ENCODE assay signal across 8 mouse cellular contexts in genomic region chr4:133337833-133338520, GRCm38 (mm10). TPM values are rescaled to one million over a fixed set of nuclear protein-coding genes. Genes with fewer than 3 reads are reported as not detected.
DNase-seq lines count a peak whose midpoint lies in the region; ATAC-seq and TF ChIP-seq lines count a peak whose summit lies in the region.

No protein-coding gene starts in this region.

- peak overlapping the region; percentile 63 for H3K4me3 ChIP-seq in cerebellum, adult 2 months (replicated peaks; ENCODE audit: insufficient read depth, low read depth, low read length)
- H3K4me3 ChIP-seq in limb, embryonic 11.5 days (ENCODE audit: low read depth, low read length): peak overlapping the region; percentile 85

- no peak for ATAC-seq in limb, embryonic 11.5 days (ENCODE audit: insufficient number of reproducible peaks, low FRiP score, low TSS enrichment, low read depth)

- intact Hi-C loops in left cerebral cortex, postnatal 4 days (cut with DNase I): no loop called here

- peak overlapping the region; percentile 66 for H3K4me2 ChIP-seq in limb, embryonic 11.5 days (ENCODE audit: low read depth, severe bottlenecking)

- no peak for TF ChIP-seq CTCF in cerebellum, adult 2 months (IDR thresholded peaks at IDR 0.05; ENCODE audit: borderline replicate concordance, insufficient read depth, low read depth, low read length)

- no peak for TF ChIP-seq POLR2A in cerebellum, adult 2 months (IDR thresholded peaks at IDR 0.05; ENCODE audit: borderline replicate concordance, insufficient read depth, low read length)

- WGBS in cerebellum, adult 2 months: 7% methylated on average over 14 of the region's 14 CpGs
- 16% methylated on average over 14 of the region's 14 CpGs for WGBS in limb, embryonic 11.5 days

- no peak for DNase-seq in cerebellum, adult 2 months
- DNase-seq in cerebellum, postnatal 10 days: no peak
- peak; percentile 17 for DNase-seq in thymus, postnatal 0 days (ENCODE audit: low spot score)
- DNase-seq in thymus, postnatal 10 days (ENCODE audit: low spot score in 2 of 2): no peak
- no peak for DNase-seq in limb, embryonic 11.5 days (ENCODE audit: low spot score)
- DNase-seq in retina, embryonic 14.5 days (ENCODE audit: low spot score): peak; percentile 11
- DNase-seq in frontal cortex, postnatal 10 days (ENCODE audit: low spot score in 2 of 2): no peak
- DNase-seq in left cerebral cortex, postnatal 4 days: no peak

- no peaks in the 10 kb centered on the region for H3K27me3 ChIP-seq in cerebellum, adult 2 months (ENCODE audit: control insufficient read depth, insufficient read depth, low read length)
- no peaks in the 10 kb centered on the region for H3K27me3 ChIP-seq in limb, embryonic 11.5 days (ENCODE audit: control insufficient read depth, insufficient read depth, low read length)

- H3K4me1 ChIP-seq in cerebellum, adult 2 months (ENCODE audit: control insufficient read depth, insufficient read depth, low read length): peaks cover 3% of the 10 kb centered on the region; the same call in 1 of the 2 replicates
- H3K4me1 ChIP-seq in limb, embryonic 11.5 days (ENCODE audit: control insufficient read depth, insufficient read depth, low read length): 0 out of 2 replicates have a peak, but pooled peaks cover 4% of the 10 kb centered on the region

- H3K36me3 ChIP-seq in limb, embryonic 11.5 days (ENCODE audit: control insufficient read depth, insufficient read depth, low read length): no peaks in the 10 kb centered on the region

- H3K9ac ChIP-seq in limb, embryonic 11.5 days (ENCODE audit: low read length): peak overlapping the region; percentile 84

- no peaks in the 10 kb centered on the region for H3K9me3 ChIP-seq in limb, embryonic 11.5 days (ENCODE audit: control insufficient read depth, low read length)

- no peak overlapping the region for H3K27ac ChIP-seq in cerebellum, adult 2 months (ENCODE audit: insufficient read depth, low read length)
- no peak overlapping the region for H3K27ac ChIP-seq in limb, embryonic 11.5 days (replicated peaks; ENCODE audit: low read depth, low read length)

RNA-seq across cellular contexts. Expression of gene Wdtc1, which starts 15.3 kb away (rescaled TPM):
- 46.3 and 46.6 TPM in 2 replicates for polyA plus RNA-seq in cerebellum, adult 2 months (2012; rRNA removed)
- polyA plus RNA-seq in thymus, postnatal 0 days (2015; fragmentation: Nextera tagmentation; extraction: Ambion mirVana): 13.6 and 14.2 TPM in 2 replicates
- polyA plus RNA-seq in limb, embryonic 11.5 days (2014; fragmentation: Nextera tagmentation; extraction: Ambion mirVana): 17.4 TPM in 2 replicates
- 10 to 100 TPM; 52.0 to 52.9 TPM for total RNA-seq in left cerebral cortex, postnatal 4 days (2021)

RNA-seq across cellular contexts. Expression of gene Slc9a1, which starts 31.5 kb away (rescaled TPM):
- polyA plus RNA-seq in cerebellum, adult 2 months (2012; rRNA removed): 47.6 and 49.5 TPM in 2 replicates
- 5.2 and 6.2 TPM in 2 replicates for polyA plus RNA-seq in thymus, postnatal 0 days (2015; fragmentation: Nextera tagmentation; extraction: Ambion mirVana)
- polyA plus RNA-seq in limb, embryonic 11.5 days (2014; fragmentation: Nextera tagmentation; extraction: Ambion mirVana): 8.0 and 8.5 TPM in 2 replicates
- 10 to 100 TPM; 30.4 to 36.2 TPM for total RNA-seq in left cerebral cortex, postnatal 4 days (2021)

Comparison
In these comparisons a context has a peak if more than half of its experiments do, and no peak if none do; other contexts are left out.
1. DNase-seq: peak in thymus, postnatal 0 days (single experiment) and retina, embryonic 14.5 days (single experiment); none in cerebellum, adult 2 months (0 of 2), cerebellum, postnatal 10 days (0 of 2), thymus, postnatal 10 days (0 of 2), limb, embryonic 11.5 days (single experiment), frontal cortex, postnatal 10 days (0 of 2) and left cerebral cortex, postnatal 4 days (single experiment).